Mouse (Mus musculus) MEL (cell line): ENCODE results near the gene Ctdspl. TPM values are rescaled to one million over a fixed set of nuclear protein-coding genes. Genes with fewer than 3 reads are reported as not detected.

Experiments
- DNase-seq: peaks from one replicate; pipeline ENCODE4 v3.0.0; 2011; ENCODE audit warnings: low read depth, low spot score
- H3K27ac ChIP-seq: 2 replicates; pipeline ENCODE4 v1.5.1; 2012; ENCODE audit warnings: low read depth, mild to moderate bottlenecking, control low read depth, low read length, moderate library complexity; ENCODE audit not compliant: control insufficient read depth
- H3K27me3 ChIP-seq, 2 experiments: fragments of 150-350 bp in 1 of 2; sonication (generic) in 1 of 2; 2 replicates each; pipeline ENCODE4 v1.6.1; 2012; ENCODE audit warnings: low read length in 2 of 2, mild to moderate bottlenecking in 2 of 2, improper control_type of control experiment in 1 of 2, moderate library complexity in 1 of 2; ENCODE audit not compliant: insufficient read depth in 2 of 2, control insufficient read depth in 1 of 2
- H3K36me3 ChIP-seq, 2 experiments: 2 replicates each; pipeline ENCODE4 v1.6.1; 2012 to 2014; ENCODE audit warnings: low read length in 2 of 2, improper control_type of control experiment in 1 of 2, inconsistent platforms in 1 of 2, mild to moderate bottlenecking in 1 of 2; ENCODE audit not compliant: insufficient read depth in 2 of 2, control insufficient read depth in 1 of 2
- H3K4me1 ChIP-seq, 2 experiments: fragments of 150-350 bp in 1 of 2; sonication (generic) in 1 of 2; 2 replicates each; pipeline ENCODE4 v1.6.1; 2012; ENCODE audit warnings: low read length in 2 of 2, improper control_type of control experiment in 1 of 2, mild to moderate bottlenecking in 1 of 2; ENCODE audit not compliant: insufficient read depth in 2 of 2, control insufficient read depth in 1 of 2
- H3K4me3 ChIP-seq, 2 experiments: fragments of 150-350 bp in 1 of 2; sonication (generic) in 1 of 2; 2 replicates each; pipeline ENCODE4 v1.5.1; 2012; ENCODE audit warnings: low read depth in 2 of 2, low read length in 2 of 2, mild to moderate bottlenecking in 2 of 2, moderate library complexity in 2 of 2, control low read depth in 1 of 2, improper control_type of control experiment in 1 of 2; ENCODE audit not compliant: control insufficient read depth in 1 of 2, insufficient read depth in 1 of 2
- H3K79me2 ChIP-seq: 2 replicates; pipeline ENCODE4 v1.6.1; 2012; ENCODE audit warnings: mild to moderate bottlenecking, low read length, moderate library complexity; ENCODE audit not compliant: control insufficient read depth, poor library complexity, insufficient read depth
- H3K9ac ChIP-seq: 2 replicates; pipeline ENCODE4 v1.6.1; 2012; ENCODE audit warnings: low read depth, mild to moderate bottlenecking, control low read depth, low read length, moderate library complexity; ENCODE audit not compliant: control insufficient read depth, poor library complexity, severe bottlenecking
- H3K9me3 ChIP-seq: fragments of 150-350 bp; sonication (generic); replicated peaks from 2 replicates; pipeline ENCODE4 v1.6.1; 2012; ENCODE audit warnings: mild to moderate bottlenecking, low read length, improper control_type of control experiment, moderate library complexity; ENCODE audit not compliant: insufficient read depth
- BHLHE40 ChIP-seq: IDR thresholded peaks from 2 replicates; pipeline ENCODE4 v1.6.1; 2012; ENCODE audit warnings: low read depth, mild to moderate bottlenecking, inconsistent platforms, low read length, improper control_type of control experiment, borderline replicate concordance
- CHD2 ChIP-seq: IDR thresholded peaks from 2 replicates; pipeline ENCODE4 v1.6.1; 2011; ENCODE audit warnings: low read length, improper control_type of control experiment
- CTCF ChIP-seq, 3 experiments: IDR thresholded peaks in 2 of 3; conservative IDR thresholded peaks in 1 of 3; 2 replicates each; pipeline ENCODE4 v1.5.1; 2011 to 2012; ENCODE audit warnings: low read length in 3 of 3, low read depth in 2 of 3, mild to moderate bottlenecking in 2 of 3, improper control_type of control experiment in 1 of 3, inconsistent platforms in 1 of 3, mixed read lengths in 1 of 3, moderate library complexity in 1 of 3; ENCODE audit not compliant: control insufficient read depth in 1 of 3, insufficient read depth in 1 of 3, poor library complexity in 1 of 3, severe bottlenecking in 1 of 3
- E2F4 ChIP-seq: IDR thresholded peaks from 2 replicates; pipeline ENCODE4 v1.6.1; 2011; ENCODE audit warnings: low read depth, low read length, improper control_type of control experiment, borderline replicate concordance
- ELF1 ChIP-seq: IDR thresholded peaks from 2 replicates; pipeline ENCODE4 v1.6.1; 2014; ENCODE audit warnings: low read depth, mild to moderate bottlenecking, inconsistent platforms, low read length, improper control_type of control experiment, moderate library complexity
- ETS1 ChIP-seq: IDR thresholded peaks from 2 replicates; pipeline ENCODE4 v1.6.1; 2012; ENCODE audit warnings: low read depth, mild to moderate bottlenecking, inconsistent platforms, low read length, improper control_type of control experiment, moderate library complexity
- GATA1 ChIP-seq: IDR thresholded peaks from 2 replicates; pipeline ENCODE4 v1.6.1; 2011; ENCODE audit warnings: low read depth, low read length, improper control_type of control experiment
- JUND ChIP-seq: IDR thresholded peaks from 2 replicates; pipeline ENCODE4 v1.6.1; 2011; ENCODE audit warnings: low read depth, mild to moderate bottlenecking, improper control_type of control experiment, low read length
- MAFK ChIP-seq: IDR thresholded peaks from 2 replicates; pipeline ENCODE4 v1.6.1; 2011; ENCODE audit warnings: low read depth, mild to moderate bottlenecking, low read length, improper control_type of control experiment, borderline replicate concordance
- MAX ChIP-seq: IDR thresholded peaks from 2 replicates; pipeline ENCODE4 v1.6.1; 2011; ENCODE audit warnings: low read length, improper control_type of control experiment
- MAZ ChIP-seq: IDR thresholded peaks from 2 replicates; pipeline ENCODE4 v1.6.1; 2012; ENCODE audit warnings: low read depth, mild to moderate bottlenecking, inconsistent platforms, low read length, improper control_type of control experiment
- MXI1 ChIP-seq: IDR thresholded peaks from 2 replicates; pipeline ENCODE4 v1.6.1; 2011; ENCODE audit warnings: mild to moderate bottlenecking, low read depth, low read length, improper control_type of control experiment
- NELFE ChIP-seq: IDR thresholded peaks from 2 replicates; pipeline ENCODE4 v1.6.1; 2011; ENCODE audit warnings: low read depth, low read length, improper control_type of control experiment
- NRF1 ChIP-seq: IDR thresholded peaks from 2 replicates; pipeline ENCODE4 v1.6.1; 2014; ENCODE audit warnings: low read depth, mild to moderate bottlenecking, inconsistent platforms, low read length, improper control_type of control experiment, moderate library complexity; ENCODE audit not compliant: poor library complexity, insufficient read depth, severe bottlenecking
- POLR2A ChIP-seq, 2 experiments: IDR thresholded peaks; 2 replicates each; pipeline ENCODE4 v1.6.1; 2011 to 2012; ENCODE audit warnings: low read length in 2 of 2, mild to moderate bottlenecking in 2 of 2, control low read depth in 1 of 2, improper control_type of control experiment in 1 of 2, low read depth in 1 of 2, moderate library complexity in 1 of 2; ENCODE audit not compliant: control insufficient read depth in 1 of 2, insufficient read depth in 1 of 2, poor library complexity in 1 of 2
- POLR2AphosphoS2 ChIP-seq: IDR thresholded peaks from 2 replicates; pipeline ENCODE4 v1.6.1; 2011; ENCODE audit warnings: low read length, improper control_type of control experiment
- POLR2AphosphoS5 ChIP-seq: IDR thresholded peaks from 2 replicates; pipeline ENCODE4 v1.6.1; 2012; ENCODE audit warnings: low read depth, borderline replicate concordance, mild to moderate bottlenecking, inconsistent platforms, low read length, moderate library complexity, mixed read lengths
- RCOR1 ChIP-seq: IDR thresholded peaks from 2 replicates; pipeline ENCODE4 v1.6.1; 2012; ENCODE audit warnings: low read depth, mild to moderate bottlenecking, inconsistent platforms, low read length, improper control_type of control experiment
- SIN3A ChIP-seq: IDR thresholded peaks from 2 replicates; pipeline ENCODE4 v1.6.1; 2012; ENCODE audit warnings: low read length, improper control_type of control experiment, inconsistent platforms
- SMC3 ChIP-seq: IDR thresholded peaks from 2 replicates; pipeline ENCODE4 v1.6.1; 2011; ENCODE audit warnings: low read depth, low read length, improper control_type of control experiment
- TAL1 ChIP-seq: IDR thresholded peaks from 2 replicates; pipeline ENCODE4 v1.6.1; 2012; ENCODE audit warnings: mild to moderate bottlenecking, inconsistent platforms, low read length, moderate library complexity, mixed read lengths
- TBP ChIP-seq: IDR thresholded peaks from 2 replicates; pipeline ENCODE4 v1.8.0; 2011; ENCODE audit warnings: low read depth, low read length, improper control_type of control experiment
- TCF12 ChIP-seq: IDR thresholded peaks from 2 replicates; pipeline ENCODE4 v1.6.1; 2014; ENCODE audit warnings: low read depth, mild to moderate bottlenecking, inconsistent platforms, low read length, improper control_type of control experiment, moderate library complexity
- UBTF ChIP-seq: IDR thresholded peaks from 2 replicates; pipeline ENCODE4 v1.6.1; 2012; ENCODE audit warnings: low read depth, mild to moderate bottlenecking, inconsistent platforms, low read length, improper control_type of control experiment, moderate library complexity, borderline replicate concordance; ENCODE audit not compliant: insufficient read depth
- USF1 ChIP-seq: IDR thresholded peaks from 2 replicates; pipeline ENCODE4 v1.6.1; 2014; ENCODE audit warnings: low read depth, mild to moderate bottlenecking, inconsistent platforms, low read length, improper control_type of control experiment, moderate library complexity
- ZC3H11A ChIP-seq: IDR thresholded peaks from 2 replicates; pipeline ENCODE4 v1.6.1; 2012; ENCODE audit warnings: low read depth, mild to moderate bottlenecking, inconsistent platforms, low read length, improper control_type of control experiment
- ZKSCAN1 ChIP-seq: IDR thresholded peaks from 2 replicates; pipeline ENCODE4 v1.6.1; 2012; ENCODE audit warnings: low read depth, mild to moderate bottlenecking, inconsistent platforms, low read length, improper control_type of control experiment, moderate library complexity
- ZNF384 ChIP-seq: IDR thresholded peaks from 2 replicates; pipeline ENCODE4 v1.6.1; 2012; ENCODE audit warnings: low read depth, mild to moderate bottlenecking, inconsistent platforms, low read length, improper control_type of control experiment
- polyA plus RNA-seq, 2 experiments: library from polyadenylated mRNA; stranded (reverse) in 1 of 2; unstranded in 1 of 2; fragments of >175 nt in 1 of 2; fragments of >200 nt in 1 of 2; gene quantifications; 2 replicates each; pipeline versions ENCODE4 v1.2.1 to v1.2.4; 2012; ENCODE audit warnings: low replicate concordance in 2 of 2, low read depth in 1 of 2; ENCODE audit not compliant: insufficient read length in 2 of 2, insufficient read depth in 1 of 2, missing spikeins in 1 of 2
- total RNA-seq: library from RNA; depleted of rRNA; stranded (reverse); fragments of 300-350 nt; gene quantifications from 2 replicates; pipeline ENCODE4 v1.2.3, GENCODE M21; 2012

The Ctdspl gene
- total and polyA plus RNA-seq, 3 experiments = 15.3 to 20.7 TPM; not detected in 1

DNA sequence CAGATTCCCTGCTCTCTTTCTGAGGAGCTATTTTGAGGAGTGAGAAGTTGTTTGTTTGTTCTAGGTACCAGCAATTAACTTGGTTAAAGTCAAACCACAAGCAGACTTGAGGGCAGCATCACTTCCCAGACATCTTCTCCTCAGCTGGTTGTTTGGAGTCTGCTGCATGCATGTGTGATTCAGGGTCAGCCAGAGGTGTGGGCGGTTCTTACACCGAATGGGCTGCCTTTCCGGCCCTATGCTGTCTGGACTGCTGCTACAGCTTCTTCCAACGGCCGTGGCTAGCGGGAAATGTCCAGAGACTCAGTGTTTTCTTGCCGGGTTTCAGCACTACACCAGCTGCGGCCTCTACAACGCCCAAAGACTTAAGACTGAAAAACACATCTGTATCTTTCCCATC, 36.9 kb downstream of the Ctdspl start:
- Histone ChIP-seq H3K27ac (no peak overlapping the region), H3K4me3 (no peak overlapping the region), H3K9ac (no peak overlapping the region), H3K4me1 (no peaks in the 10 kb centered on the region), H3K36me3 (no peaks in the 10 kb centered on the region), H3K79me2 (no peaks in the 10 kb centered on the region), H3K9me3 (no peaks in the 10 kb centered on the region), H3K27me3 (no peaks in the 10 kb centered on the region)
- TF ChIP-seq TCF12 (no peak), UBTF (no peak), MAFK (no peak), CHD2 (no peak), RCOR1 (no peak), JUND (no peak), MAX (no peak), CTCF (IDR thresholded peaks at IDR 0.05 in 2 of 3, conservative IDR thresholded peaks at IDR 0.05 in 1 of 3; ENCODE audit: control insufficient read depth in 1 of 3, insufficient read depth in 1 of 3, low read depth in 2 of 3, low read length in 3 of 3, poor library complexity in 1 of 3, severe bottlenecking in 1 of 3) (no peak), USF1 (no peak), E2F4 (no peak), GATA1 (no peak), MAZ (no peak), POLR2A (IDR thresholded peaks at IDR 0.05; ENCODE audit: control insufficient read depth in 1 of 2, insufficient read depth in 1 of 2, low read depth in 1 of 2, low read length in 2 of 2, poor library complexity in 1 of 2) (no peak), SIN3A (no peak), BHLHE40 (no peak), NRF1 (no peak), MXI1 (no peak), TAL1 (no peak), SMC3 (no peak), ZC3H11A (no peak)
- DNase-seq = no peak

GRCm38 (mm10) chr9:118964263-118965034, 38.2 kb downstream of the Ctdspl start:
- no peaks in the 10 kb centered on the region for H3K79me2 ChIP-seq
- H3K27ac ChIP-seq = no peak overlapping the region
- no peaks in the 10 kb centered on the region for H3K27me3 ChIP-seq
- TF ChIP-seq POLR2AphosphoS2 (no peak), NELFE (no peak), MAFK (no peak), E2F4 (no peak), NRF1 (no peak), RCOR1 (no peak), ETS1 (no peak), BHLHE40 (no peak), ZKSCAN1 (no peak), MXI1 (no peak), ELF1 (no peak), GATA1 (no peak), ZNF384 (no peak), POLR2AphosphoS5 (no peak), TBP (no peak), UBTF (no peak)
- TF ChIP-seq, all 39 proteins: peak for 0
- H3K4me3 ChIP-seq = no peak overlapping the region
- no peak for DNase-seq
- no peaks in the 10 kb centered on the region for H3K9me3 ChIP-seq
- H3K4me1 ChIP-seq = no peaks in the 10 kb centered on the region
- no peak overlapping the region for H3K9ac ChIP-seq
- no peaks in the 10 kb centered on the region for H3K36me3 ChIP-seq
